Mouse (Mus musculus) forelimb bud, embryonic 11.5 days (tissue): ENCODE data around the gene Ecm1.
"Not testable (repeated sequence)": the region's sequence is repeated elsewhere in the genome, so short reads cannot be mapped to it uniquely, and the experiment has no call there.

Source experiments
- DNase-seq: peaks from one replicate; pipeline ENCODE4 v3.0.0-alpha.2; 2012; ENCODE audit warnings: low read depth, low spot score

The Ecm1 gene

DNA sequence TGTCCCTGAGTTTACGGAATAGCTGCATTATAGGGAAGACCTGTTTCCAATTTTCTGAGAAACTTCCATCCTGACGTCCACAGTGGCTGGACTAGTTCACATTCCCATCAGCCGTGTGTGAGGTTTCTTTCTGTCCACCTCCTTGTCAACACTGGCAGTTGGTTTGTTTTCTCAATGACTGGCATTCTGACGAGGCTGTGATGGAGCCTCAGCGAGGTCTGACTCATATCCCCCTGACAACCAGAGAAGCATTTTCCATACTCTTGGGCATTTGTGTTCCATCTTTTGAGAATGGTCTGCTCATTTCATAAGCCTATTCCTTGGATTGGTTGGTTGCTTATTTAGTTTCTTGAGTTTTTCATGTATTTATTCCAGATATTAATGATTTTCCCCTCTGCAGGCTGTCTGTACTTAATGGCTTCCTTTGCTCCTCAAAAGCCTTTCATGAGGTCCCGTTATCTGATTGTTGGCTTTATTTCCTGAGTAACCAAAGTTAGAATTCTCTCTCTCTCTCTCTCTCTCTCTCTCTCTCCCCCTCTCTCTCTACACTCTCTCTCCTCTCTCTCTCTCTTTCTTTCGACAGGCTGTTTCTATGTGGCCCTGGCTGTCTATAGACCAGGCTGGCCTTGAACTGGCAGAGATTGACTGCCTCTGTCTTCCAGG is 12.5 kb downstream of the Ecm1 start:
- no peak for DNase-seq

DNA sequence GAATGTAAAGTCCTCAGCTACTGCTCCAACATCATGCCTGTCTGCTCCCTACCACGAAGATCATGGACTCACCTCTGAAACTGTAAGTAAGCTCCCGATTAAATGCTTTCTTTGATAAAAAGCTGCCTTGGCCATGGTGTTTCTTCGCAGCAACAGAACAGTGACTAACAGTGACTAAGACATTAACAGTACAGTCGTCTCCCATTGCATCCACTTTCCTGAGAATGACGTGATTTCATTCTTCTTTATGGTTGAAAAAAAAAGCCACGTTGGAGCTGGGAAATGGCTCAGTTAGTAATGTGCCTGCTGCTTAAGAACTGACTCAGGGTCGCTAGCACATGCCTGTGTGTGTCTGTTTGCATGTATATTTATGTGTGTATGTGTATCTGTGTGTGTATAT is 13.5 kb downstream of the Ecm1 start:
- DNase-seq, result no peak

DNA sequence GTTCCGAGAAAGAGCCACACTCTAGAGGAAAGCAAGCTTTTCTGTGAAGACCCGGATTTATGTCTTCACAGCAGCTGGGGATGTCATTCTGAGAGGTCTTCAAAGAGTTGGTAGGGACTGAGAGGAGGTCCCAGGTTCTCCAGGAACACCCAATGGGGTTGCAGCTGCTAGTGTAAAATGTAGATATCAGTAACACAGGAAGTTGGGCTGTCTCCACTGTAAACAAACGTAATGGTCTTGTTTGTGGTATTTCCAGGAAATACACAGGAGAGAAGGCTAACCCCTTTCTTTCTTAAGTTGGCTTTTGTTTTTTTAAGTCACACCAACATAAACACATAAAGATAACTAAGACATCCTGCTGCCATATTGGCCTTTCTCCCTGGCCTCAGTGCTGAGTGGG is 17.0 kb downstream of the Ecm1 start:
- DNase-seq, result no peak

DNA sequence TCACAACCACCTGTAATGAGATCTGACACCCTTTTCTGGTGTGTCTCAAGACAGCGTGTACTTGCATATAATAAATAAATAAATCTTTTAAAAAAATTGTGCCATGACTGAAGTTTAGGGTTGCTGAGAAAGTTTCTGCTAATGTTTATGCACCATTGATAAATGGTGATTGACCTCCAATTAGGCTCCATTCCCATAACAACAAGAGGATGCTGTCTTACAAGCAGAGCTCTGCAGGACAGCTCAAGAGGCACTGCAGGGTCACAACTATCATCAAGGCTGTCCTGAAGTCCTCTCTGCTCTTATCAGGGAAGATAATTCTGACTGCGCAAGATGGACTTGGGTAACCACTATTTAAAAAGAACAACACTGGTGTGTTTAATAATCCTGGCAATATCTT is 21.2 kb downstream of the Ecm1 start:
- DNase-seq, result no peak

- DNase-seq, result no peak
Observed at GRCm38 (mm10) chr3:95716075-95716474, 23.3 kb downstream of the Ecm1 start.

DNA sequence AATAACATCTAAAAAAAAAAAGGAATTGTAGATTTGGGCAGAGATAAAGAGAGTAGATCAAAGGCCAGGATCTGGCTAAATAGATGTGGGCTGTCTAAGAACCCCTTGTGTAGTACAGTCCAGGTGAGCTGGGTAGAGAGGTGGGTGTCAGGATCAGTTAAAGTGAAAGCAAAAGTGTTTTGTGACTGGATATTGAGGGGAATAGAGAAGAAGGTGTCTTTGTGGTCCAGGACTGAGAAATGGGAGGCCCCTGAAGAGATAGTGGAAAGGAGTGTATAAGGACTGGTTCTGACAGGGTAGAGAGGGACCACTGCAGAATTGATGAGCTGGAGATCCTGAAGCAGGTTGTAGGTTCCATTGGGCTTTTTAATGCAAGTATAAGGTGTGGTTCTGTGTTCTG is 29.4 kb downstream of the Ecm1 start:
- no peak for DNase-seq

DNA sequence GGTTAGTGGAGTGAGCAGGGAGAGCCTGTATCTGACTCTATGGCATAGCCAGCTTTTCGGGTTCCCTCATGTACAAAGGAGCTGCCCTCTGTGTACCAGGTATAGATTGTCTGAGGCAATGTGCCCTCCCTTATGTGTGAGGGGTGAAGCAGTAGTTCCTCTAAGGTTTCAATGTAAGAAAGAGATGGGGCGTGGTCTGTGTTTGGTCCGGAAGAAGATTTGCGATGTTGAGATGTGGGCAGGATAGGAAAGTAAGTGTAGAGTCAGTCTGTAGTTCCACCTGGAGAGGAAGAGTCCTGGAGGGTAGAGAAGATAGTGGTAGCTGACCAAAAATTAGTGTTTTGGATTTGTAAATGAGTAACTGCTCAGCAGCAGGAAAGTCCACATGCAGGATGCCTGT is 30.3 kb downstream of the Ecm1 start:
- no peak for DNase-seq

DNA sequence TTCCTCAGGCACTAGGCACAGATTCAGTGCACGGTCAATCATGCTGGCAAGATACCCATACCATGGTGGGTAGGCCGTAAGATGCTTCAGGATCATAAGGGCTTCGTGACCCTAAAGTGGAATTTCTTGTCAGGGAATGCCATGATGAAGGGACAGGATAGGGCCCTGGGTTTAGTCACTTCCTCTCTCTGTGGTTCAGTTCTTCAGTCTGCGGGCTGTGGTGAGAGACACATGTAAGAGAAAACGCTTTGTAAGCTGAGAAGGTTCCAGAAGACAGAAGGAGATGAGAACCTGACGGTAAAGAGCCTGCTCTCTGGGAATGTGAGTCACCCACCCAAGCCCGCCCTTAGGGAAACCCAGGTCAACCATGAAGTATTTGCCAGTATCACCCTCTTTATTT is 31.9 kb downstream of the Ecm1 start:
- no peak for DNase-seq

DNA sequence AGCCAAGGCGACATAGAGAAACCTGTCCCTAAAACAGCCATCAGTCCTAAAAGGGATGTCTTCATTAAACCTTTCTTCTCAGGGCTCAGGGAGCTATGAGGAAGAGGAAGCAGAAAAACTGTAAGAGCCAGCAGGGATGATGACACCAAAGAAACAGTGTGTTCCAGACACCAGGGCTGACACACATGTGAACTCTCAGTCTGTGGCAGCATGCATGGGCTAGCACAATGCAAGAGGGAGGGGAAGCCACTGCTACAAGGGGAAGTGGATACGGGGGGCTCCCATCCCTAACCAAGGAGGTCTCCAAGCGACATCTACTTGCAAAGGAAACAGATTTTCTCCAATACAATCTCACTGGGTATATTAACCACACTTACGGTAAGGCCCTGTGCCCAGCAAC is 33.1 kb downstream of the Ecm1 start:
- DNase-seq, result no peak

- DNase-seq, result no peak
Observed at GRCm38 (mm10) chr3:95704612-95705011, 34.8 kb downstream of the Ecm1 start.

DNA sequence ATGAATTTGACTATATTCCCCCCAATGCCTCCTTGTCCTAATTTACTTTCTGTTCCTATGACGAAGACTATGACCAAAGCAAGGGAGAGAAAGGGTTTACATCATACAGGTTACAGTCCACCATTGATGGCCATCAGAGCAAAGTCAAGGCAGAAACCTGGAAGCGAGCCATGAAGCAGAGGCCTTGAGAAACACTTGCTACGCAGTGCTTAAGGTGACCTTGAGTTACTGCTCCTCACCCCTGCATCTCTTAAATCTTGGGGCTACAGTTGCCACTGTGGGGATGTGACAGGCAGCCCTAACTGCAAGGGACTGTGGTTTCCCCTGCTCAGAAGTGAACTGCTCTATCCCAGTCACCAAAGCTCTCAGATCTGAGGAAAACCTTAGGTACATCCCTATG is 36.1 kb downstream of the Ecm1 start:
- no peak for DNase-seq

DNA sequence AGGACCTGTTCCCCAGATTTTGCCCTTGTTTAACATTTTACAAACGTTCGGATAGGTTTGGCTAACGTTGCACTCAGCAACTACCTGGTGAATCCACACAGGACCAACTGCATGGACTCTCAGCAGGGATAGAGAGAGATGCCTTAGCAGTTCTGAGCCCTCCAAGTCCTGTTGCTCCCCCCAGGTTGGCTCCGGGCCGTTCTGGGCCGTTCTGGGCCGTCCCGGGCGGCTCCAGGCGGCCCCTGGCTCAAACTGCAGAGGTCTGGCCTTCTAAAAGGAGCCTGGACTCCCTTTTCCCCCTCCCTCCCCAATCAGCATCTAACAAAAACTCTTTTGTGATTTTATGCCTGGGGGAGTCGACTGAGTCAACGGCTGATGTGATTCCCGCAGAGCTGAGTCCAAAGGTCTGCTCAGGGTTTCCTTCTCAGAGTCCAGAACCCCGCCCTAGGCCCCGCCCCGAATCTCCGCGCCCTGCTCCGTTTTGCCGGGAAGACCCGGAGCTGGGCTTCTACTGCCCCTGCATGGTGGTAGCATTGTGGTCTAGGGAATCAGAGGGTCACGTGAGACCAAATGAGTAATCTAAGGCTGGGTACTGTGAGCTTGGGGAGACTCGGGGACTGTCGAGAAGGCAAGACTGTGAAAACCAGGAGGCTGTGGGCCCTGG is 37.4 kb downstream of the Ecm1 start:
- DNase-seq, result peak; percentile 73

- DNase-seq, result no peak
Observed at GRCm38 (mm10) chr3:95701085-95701484, 38.3 kb downstream of the Ecm1 start.

DNA sequence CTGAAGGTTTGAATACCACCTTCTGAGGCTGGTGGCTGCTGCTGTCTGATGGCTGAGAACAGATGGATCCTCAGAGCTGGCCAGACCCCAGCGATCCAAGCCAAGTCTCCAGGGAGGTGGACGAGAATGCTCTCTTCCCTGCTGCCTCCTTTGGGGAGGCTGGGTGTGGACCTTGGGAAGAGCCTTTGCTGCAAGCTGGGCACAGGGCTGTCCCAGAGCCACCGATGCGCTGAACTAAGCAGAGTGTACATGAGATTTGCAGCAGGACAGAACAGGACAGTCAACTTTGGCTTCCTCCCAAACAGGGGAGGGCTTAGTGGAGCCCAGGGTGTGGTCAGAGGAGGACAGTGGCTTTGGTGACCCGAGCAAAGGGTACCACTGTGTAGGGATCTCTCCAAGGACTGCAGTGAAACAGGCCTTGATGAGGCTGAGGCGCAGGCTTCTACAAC is 39.1 kb downstream of the Ecm1 start:
- DNase-seq, result no peak

- DNase-seq, result no peak
Observed at GRCm38 (mm10) chr3:95698286-95698685, 41.1 kb downstream of the Ecm1 start.

- no peak for DNase-seq
Observed at GRCm38 (mm10) chr3:95696360-95696759, 43.0 kb downstream of the Ecm1 start.

- no peak for DNase-seq
Observed at GRCm38 (mm10) chr3:95695796-95696195, 43.6 kb downstream of the Ecm1 start.

DNA sequence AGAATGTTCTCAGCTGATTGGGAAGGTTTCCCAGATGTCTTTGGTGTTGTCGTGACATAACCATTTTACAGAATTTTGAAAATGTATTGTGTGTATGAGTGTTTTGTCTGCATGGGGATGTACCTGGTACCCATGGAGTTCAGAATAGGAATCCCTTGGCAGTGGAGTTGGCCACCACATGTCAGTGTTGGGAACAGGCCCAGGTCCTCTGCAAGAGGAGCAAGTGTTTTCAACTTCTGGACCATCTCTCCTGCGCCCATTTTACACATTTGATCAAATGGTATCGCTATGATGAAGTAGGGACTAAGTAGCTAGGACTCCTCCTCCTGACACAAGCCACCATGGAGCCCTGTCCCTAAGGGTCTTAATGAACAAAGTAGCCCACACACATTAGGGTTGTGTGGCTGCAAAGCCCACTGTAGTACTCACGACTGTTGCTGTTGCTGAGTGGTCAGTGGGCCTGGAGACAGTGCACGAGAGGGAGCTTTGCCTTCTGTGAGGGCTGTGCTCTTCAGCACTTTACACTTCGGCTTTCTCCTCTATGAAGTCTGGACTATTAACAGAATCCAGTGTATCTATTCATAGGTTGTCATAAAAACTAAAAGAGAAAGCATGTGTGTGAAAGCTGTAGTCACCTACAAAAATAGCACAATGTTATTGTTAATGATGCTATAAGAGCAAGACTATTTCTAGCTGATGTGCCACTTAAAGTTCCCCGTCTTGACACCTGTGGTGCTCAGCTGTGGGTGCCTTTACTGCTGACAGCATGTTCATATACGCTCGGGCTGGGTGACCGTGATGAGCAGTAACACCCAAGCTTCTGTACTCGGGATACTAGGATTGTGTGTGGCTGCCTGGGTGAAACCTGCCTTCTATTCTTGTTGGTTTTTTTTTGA is 44.3 kb downstream of the Ecm1 start:
- no peak for DNase-seq

GRCm38 (mm10) chr3:95693821-95694807 is 45.3 kb downstream of the Ecm1 start:
- DNase-seq, result no peak

DNA sequence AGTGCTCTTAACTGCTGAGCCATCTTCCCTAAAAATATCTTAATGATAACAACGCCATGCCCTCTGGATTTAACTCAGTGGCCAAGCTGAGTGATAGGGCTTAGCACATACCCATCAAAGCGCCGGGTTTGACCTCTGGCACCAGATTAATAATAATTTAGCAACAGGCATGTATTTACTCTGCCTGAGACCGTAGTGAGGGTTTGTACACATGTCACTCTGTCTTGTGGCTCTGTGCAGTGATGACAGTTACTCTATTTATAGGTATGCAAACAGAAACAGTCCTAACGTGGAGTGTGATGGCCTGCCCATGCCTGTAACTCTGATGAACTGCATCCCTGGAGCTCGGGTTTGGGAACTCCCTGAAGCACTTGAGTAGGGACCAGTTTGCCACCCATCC is 46.7 kb downstream of the Ecm1 start:
- no peak for DNase-seq

DNA sequence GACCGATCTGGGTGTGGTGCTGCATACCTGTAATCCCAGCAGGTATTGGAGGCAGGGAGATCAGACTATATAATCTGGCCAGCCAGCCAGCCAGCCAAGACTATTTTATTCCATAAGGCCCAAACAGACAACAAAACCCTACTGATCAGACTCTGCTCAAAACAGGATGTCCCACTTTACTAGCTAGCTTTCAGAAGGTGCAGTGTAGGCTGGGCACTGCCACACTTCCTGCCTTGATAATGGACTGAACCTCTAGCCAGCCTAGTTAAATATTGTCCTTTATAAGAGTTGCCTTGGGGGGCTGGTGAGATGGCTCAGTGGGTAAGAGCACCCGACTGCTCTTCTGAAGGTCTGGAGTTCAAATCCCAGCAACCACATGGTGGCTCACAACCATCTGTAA is 48.8 kb downstream of the Ecm1 start:
- DNase-seq, result not testable (repeated sequence)
